Mouse (Mus musculus) ovary, postnatal 36 days (tissue): ENCODE data around the gene Olfr1438-ps1.
"Not testable (repeated sequence)": the region's sequence is repeated elsewhere in the genome, so short reads cannot be mapped to it uniquely, and the experiment has no call there.

Source experiments
- DNase-seq: peaks from one replicate; pipeline ENCODE4 v3.0.0; 2022; ENCODE audit warnings: low spot score, mixed read lengths

Olfr1438-ps1 gene

DNA sequence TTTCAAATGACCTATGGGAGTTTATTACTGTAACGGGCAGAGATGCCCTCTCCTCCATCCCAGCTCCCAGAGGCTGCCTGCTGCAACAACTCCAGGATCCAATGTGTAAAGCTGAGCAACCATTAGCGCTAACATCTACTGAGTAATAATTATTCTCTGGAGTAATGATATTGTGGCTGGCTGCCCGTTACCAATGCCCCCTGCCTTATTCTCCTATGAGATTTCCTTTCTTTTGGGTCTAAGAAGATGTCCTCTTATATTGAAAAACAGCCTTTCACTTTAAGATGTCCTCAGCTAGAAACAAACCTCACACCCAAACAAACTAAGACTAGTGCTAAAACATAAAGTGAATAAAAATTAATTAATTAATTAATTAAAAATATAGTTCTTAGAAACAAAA is at the start of gene Olfr1438-ps1:
Gene Olfr1438-ps1, minus strand, starts transcription at position 101 of the 400 bp plus-strand sequence.
- no peak for DNase-seq

DNA sequence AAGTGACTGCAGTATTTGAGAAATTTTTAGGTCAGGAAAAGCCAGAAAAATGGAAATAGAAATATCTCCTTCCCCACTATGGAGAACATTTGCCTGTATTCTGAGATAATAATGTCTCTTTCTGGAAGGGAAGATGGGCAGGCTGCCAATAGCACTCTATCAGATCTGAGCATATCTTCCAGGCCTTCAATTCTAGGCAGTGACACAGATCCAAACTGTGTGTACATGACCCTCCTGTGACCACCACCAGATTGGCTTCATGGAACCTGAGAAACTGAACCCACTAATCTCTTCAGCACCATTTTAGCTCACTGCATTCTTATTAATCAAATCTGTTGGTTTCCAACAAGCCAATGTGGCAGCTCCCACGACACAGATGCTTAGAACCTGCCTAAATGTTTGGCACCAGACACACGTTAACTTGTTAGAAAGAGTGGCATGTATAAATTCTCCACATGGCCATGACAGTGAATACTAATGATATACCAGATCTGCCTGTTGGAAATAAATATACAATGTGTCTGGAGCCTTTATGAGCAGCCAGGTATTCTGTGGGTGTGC is 38.8 kb upstream of the Olfr1438-ps1 start:
- no peak for DNase-seq

DNA sequence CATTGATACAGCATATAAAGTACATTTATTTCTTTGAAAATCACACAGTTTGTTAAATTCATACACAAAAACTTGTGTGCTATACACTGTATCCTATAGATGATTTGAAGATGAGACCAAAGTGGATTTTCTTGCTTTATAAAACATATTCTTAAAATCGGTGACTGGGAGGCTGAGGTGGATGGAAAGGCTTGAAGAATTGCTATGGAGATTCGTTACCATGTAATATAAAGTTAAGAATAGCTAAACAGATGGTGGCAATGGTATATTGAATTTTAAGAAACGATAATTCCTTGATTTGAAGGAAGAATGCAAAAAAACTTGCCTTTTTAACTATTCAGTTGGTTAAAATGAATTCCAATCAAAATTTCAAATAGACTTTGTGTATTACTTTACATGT is 37.3 kb upstream of the Olfr1438-ps1 start:
- no peak for DNase-seq

DNA sequence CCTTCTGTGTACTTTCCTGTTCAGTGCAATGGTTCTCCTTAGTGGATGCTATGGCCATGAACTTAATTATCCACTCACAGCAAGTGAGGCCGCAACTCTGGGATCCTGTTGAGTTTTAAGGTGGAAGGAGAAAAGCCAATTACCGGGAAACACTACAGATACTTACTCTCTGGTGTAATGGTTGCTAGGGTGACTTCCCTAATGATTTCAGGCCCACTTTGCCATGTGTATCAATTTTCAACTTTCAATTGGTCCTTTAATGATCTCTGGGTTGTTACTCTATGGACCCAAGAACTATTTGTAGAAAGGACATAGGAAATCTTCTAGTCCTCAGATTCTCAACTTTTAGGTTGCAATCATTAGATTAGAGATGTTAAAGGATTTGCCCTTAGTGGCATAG is 10.7 kb downstream of the Olfr1438-ps1 start, which contains the start of gene Olfr1437:
Gene Olfr1437, minus strand, starts transcription at position 101 of the 400 bp plus-strand sequence.
- DNase-seq: no peak

DNA sequence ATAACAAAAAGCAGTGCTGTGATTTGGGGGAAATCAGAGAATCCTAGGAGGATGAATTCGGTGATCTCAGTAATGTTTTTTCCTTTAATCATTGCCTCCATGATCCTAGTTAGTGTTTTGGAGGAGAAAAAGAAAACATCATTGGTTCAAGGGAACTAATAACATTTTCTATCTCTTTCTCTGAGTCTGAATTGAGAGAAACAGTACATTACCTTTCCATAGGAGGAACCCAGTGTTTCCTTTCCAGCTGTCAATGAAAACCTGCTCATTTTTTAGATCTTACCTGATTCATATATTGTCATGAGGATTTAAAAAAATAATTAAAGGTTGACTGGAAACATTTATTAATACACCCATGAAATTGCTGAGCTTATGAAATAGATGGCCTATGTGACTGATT is 36.7 kb downstream of the Olfr1438-ps1 start, which contains the start of gene Olfr1436:
Gene Olfr1436, minus strand, starts transcription at position 101 of the 400 bp plus-strand sequence.
- not testable (repeated sequence) for DNase-seq

DNA sequence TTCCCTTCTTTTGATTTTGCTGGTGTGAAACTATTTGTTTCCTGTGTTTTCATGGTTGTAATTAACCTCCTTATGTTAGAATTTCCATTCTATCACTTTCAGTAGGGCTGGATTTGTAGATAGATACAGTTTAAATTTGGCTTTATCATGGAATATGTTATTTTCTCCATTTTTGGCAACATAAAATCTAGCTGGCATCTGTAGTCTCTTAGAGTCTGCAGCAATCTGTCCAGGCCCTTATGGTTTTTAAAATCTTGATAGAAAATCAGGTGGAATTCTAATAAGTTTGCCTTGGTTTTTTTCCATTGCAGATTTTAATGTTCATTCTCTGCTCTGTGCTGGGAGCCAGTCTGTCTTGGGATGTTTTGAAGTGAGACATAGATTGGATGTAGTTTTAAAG is 42.7 kb downstream of the Olfr1438-ps1 start:
- DNase-seq: no peak

DNA sequence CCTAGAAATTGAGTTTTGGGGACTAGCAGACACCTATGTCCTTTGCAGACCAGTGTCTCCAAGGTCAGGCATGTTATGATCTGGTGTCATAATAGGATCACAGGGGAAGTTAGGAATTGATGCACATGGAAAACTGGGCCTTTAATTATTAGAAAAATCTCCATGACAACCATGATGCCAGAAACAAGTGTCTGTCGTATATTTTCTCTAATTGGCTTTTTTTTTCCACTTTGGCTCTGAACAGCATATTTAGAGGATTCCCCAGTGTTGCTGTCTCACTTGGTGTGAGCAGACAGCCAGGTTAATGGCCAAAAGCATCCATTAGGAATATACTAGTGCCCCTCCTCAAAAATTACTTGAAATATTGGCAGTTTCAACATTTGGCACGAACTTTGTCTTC is 56.2 kb downstream of the Olfr1438-ps1 start, which contains the start of gene Olfr1434:
Gene Olfr1434, plus strand, starts transcription at position 301 of the 400 bp plus-strand sequence.
- DNase-seq: no peak
